Mouse (Mus musculus): ENCODE data around the gene Cdc20b.

- TF ChIP-seq CEBPB (IDR thresholded peaks at IDR 0.05; ENCODE audit: insufficient read depth, poor library complexity, severe bottlenecking) (no peak), USF1 (IDR thresholded peaks at IDR 0.05; ENCODE audit: low read depth) (no peak), REST (IDR thresholded peaks at IDR 0.05; ENCODE audit: insufficient read depth, insufficient read length) (no peak), TCF3 (IDR thresholded peaks at IDR 0.05; ENCODE audit: insufficient read length, low read depth) (no peak), POLR2A (IDR thresholded peaks at IDR 0.05; ENCODE audit: insufficient read length, low read depth) (no peak), MAX (IDR thresholded peaks at IDR 0.05; ENCODE audit: low read depth) (no peak)
Observed at GRCm38 (mm10) chr13:113097011-113097410, 62.1 kb downstream of the Cdc20b start.

Data from myocyte (in vitro differentiated cells).